Mouse (Mus musculus) ES-E14 (cell line): ENCODE data around the gene Mpv17l2. TPM values are rescaled to one million over a fixed set of nuclear protein-coding genes. Genes with fewer than 3 reads are reported as not detected.

ENCODE experiments used
- DNase-seq: peaks from one replicate; pipeline ENCODE4 v3.0.0-alpha.2; 2013; ENCODE audit warnings: low read depth, low spot score
- H3K27ac ChIP-seq: 2 replicates; pipeline ENCODE4 v1.5.1; 2012; ENCODE audit warnings: low read depth, mild to moderate bottlenecking, low read length, moderate library complexity, mixed read lengths; ENCODE audit not compliant: poor library complexity, insufficient read depth, severe bottlenecking
- H3K36me3 ChIP-seq: 2 replicates; pipeline ENCODE4 v1.6.1; 2012; ENCODE audit warnings: mild to moderate bottlenecking, low read length, moderate library complexity, mixed read lengths; ENCODE audit not compliant: control insufficient read depth, poor library complexity, insufficient read depth, severe bottlenecking
- H3K4me1 ChIP-seq, 2 experiments: fragments of 150-350 bp in 1 of 2; sonication (generic) in 1 of 2; 2 replicates each; pipeline ENCODE4 v1.6.1; 2012; ENCODE audit warnings: low read length in 2 of 2, mild to moderate bottlenecking in 1 of 2, mixed read lengths in 1 of 2; ENCODE audit not compliant: control insufficient read depth in 2 of 2, insufficient read depth in 2 of 2, poor library complexity in 1 of 2
- H3K4me3 ChIP-seq, 2 experiments: fragments of 150-350 bp in 1 of 2; sonication (generic) in 1 of 2; 2 replicates each; pipeline ENCODE4 v1.5.1; 2012; ENCODE audit warnings: low read length in 2 of 2, low read depth in 1 of 2, mild to moderate bottlenecking in 1 of 2, mixed read lengths in 1 of 2; ENCODE audit not compliant: insufficient read depth in 1 of 2, poor library complexity in 1 of 2, severe bottlenecking in 1 of 2
- H3K9ac ChIP-seq: 2 replicates; pipeline ENCODE4 v1.6.1; 2012; ENCODE audit warnings: low read depth, mild to moderate bottlenecking, low read length, mixed read lengths; ENCODE audit not compliant: poor library complexity, insufficient read depth, severe bottlenecking
- H3K9me3 ChIP-seq: fragments of 150-350 bp; sonication (generic); 2 replicates; pipeline ENCODE4 v1.6.1; 2012; ENCODE audit warnings: low read depth, mild to moderate bottlenecking, low read length; ENCODE audit not compliant: control insufficient read depth, insufficient read depth
- CHD2 ChIP-seq: IDR thresholded peaks from 2 replicates; pipeline ENCODE4 v1.6.1; 2014; ENCODE audit warnings: mild to moderate bottlenecking, low read depth, low read length, inconsistent platforms
- HCFC1 ChIP-seq: IDR thresholded peaks from 2 replicates; pipeline ENCODE4 v1.6.1; 2012; ENCODE audit warnings: low read length, inconsistent platforms, borderline replicate concordance; ENCODE audit not compliant: insufficient read depth
- MAFK ChIP-seq: IDR thresholded peaks from 2 replicates; pipeline ENCODE4 v1.6.1; 2014; ENCODE audit warnings: mild to moderate bottlenecking, low read depth, low read length, inconsistent platforms; ENCODE audit not compliant: insufficient read depth
- ZC3H11A ChIP-seq: IDR thresholded peaks from 2 replicates; pipeline ENCODE4 v1.6.1; 2012; ENCODE audit warnings: low read depth, mild to moderate bottlenecking, inconsistent platforms, low read length, borderline replicate concordance
- ZNF384 ChIP-seq: IDR thresholded peaks from 2 replicates; pipeline ENCODE4 v1.6.1; 2012; ENCODE audit warnings: low read depth, low read length, inconsistent platforms
- in situ Hi-C, 2 experiments: fragments of 600-800 bp; cut with MboI; formaldehyde crosslinking; loops; one replicate each; pipeline ENCODE4 v1.15.1; 2025; ENCODE audit warnings: low sequenced_read_pairs in 2 of 2, inconsistent platforms in 1 of 2; ENCODE audit not compliant: unreplicated experiment in 2 of 2
- total RNA-seq: library from RNA; depleted of rRNA; stranded (reverse); fragments of 300-350 nt; gene quantifications from 2 replicates; pipeline ENCODE4 v1.2.3, GENCODE M21; 2012

Mpv17l2 gene
- total RNA-seq, 1 experiment = 49.9 TPM

DNA sequence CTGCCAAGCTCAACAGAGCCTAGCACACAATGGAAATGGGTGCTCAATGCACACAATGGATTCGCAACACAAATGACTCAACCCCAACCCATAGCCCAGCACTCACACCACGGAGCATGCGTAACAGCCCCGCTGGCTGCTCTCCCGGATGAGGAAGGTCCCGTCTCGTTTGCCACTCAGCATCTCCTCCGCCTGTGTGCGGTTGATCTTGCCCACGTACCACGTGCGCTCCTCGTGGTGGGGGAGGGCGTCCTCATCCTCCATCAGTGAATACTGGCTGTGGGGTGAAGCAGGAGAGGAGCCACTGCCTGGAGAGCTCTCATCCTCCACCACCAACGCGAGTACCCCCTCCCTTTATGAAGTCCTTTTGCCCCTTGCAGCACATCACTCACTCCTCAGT lies 8.2 kb upstream of the Mpv17l2 start:
- in situ Hi-C loops = no loop called here
- Histone ChIP-seq H3K4me3 (peak overlapping the region; percentile 27 to 37), H3K27ac (no peak overlapping the region), H3K9ac (peak overlapping the region; percentile 49), H3K36me3 (peaks cover 32% of the 10 kb centered on the region; the same call in 1 of the 2 replicates), H3K4me1 (peaks cover 2 to 39% of the 10 kb centered on the region in 2 experiments; a peak in 3 of 4 replicates), H3K9me3 (no peaks in the 10 kb centered on the region)
- no peak for DNase-seq
- TF ChIP-seq HCFC1 (no peak), ZNF384 (no peak), ZC3H11A (no peak), MAFK (no peak), CHD2 (no peak)

- Histone ChIP-seq H3K4me3 (peak overlapping the region; percentile 27 to 37), H3K9ac (peak overlapping the region; percentile 49), H3K9me3 (no peaks in the 10 kb centered on the region), H3K4me1 (peaks cover 2 to 42% of the 10 kb centered on the region in 2 experiments; a peak in 3 of 4 replicates), H3K27ac (no peak overlapping the region), H3K36me3 (peaks cover 37% of the 10 kb centered on the region; the same call in 1 of the 2 replicates)
- no peak for DNase-seq
- in situ Hi-C loops = no loop called here
- TF ChIP-seq ZNF384 (no peak), HCFC1 (no peak), CHD2 (no peak), ZC3H11A (no peak), MAFK (no peak)
These were observed 7.6 kb upstream of the Mpv17l2 start for GRCm38 (mm10) chr8:70768231-70768776.

DNA sequence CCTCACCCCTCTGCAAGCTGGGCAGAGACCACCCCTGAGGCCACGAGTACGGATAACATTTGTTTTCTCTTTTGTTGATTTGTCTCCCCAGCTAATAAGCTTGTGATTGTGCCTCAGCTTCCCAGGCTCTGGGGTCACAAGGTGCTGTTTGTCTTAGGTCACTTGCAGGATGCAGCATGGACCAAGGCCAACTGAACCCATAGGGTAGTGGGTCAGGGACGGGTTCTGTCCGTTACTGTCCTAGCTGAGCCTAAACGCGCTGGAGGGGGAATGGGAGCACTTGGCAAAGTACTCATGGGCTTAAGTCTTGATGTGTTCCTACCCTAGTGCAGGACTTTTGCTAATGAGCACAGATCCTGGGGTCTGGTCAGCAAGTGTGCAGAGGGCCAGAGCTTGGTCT lies 6.8 kb upstream of the Mpv17l2 start:
- H3K9ac ChIP-seq = no peak overlapping the region
- in situ Hi-C loops = no loop called here
- no peak overlapping the region for H3K4me3 ChIP-seq
- H3K9me3 ChIP-seq = no peaks in the 10 kb centered on the region
- peaks cover 41% of the 10 kb centered on the region; the same call in 1 of the 2 replicates for H3K36me3 ChIP-seq
- H3K4me1 ChIP-seq = peaks cover 3 to 38% of the 10 kb centered on the region in 2 experiments
- TF ChIP-seq MAFK (no peak), ZC3H11A (no peak), HCFC1 (no peak), ZNF384 (no peak), CHD2 (no peak)
- no peak for DNase-seq
- H3K27ac ChIP-seq = no peak overlapping the region

DNA sequence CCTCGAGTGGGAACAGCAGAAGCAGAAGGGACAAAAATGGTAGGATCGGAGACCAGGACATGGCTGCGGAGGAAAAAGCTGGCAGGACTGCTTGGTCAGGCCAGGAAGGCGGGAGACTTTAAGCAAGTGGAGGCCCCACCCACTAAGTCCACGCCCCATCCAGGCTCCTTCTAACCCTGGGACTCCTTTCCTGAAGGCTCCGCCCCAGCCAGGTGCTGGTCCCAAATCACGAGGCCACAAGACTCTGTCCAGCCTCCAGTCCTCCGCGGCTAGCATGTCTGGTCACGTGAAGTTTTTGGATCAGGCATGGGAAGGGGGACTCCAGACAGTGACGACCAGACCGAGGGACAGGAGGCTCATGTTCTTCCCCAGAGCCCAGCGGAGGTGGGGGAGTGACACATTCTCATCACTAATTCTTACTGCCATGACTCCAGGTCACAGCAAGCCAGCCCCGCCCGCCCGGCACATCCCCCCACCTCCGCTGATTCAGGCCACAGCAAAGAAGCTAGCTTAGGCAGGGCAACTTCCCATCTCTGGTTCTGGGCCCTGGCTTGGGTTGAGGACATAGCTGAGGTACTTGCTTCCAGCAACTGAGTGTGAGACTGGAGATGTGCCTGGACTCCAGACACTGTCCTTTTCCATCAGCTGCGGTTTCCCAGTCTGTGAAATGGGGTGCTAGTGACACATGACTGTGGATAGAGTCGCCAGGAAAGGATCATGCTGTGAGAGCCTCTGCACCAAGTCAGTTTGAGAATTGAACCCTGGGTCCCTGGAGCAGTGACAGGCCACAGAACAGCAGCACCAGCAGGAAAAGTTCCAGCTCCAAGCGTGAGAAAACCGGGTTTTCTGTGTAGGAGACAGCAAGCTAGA lies 6.1 kb upstream of the Mpv17l2 start:
- in situ Hi-C loops = no loop called here
- H3K4me3 ChIP-seq = peak overlapping the region; percentile 77 to 80
- DNase-seq = peak; percentile 86
- no peak overlapping the region; the same call in 1 of the 2 replicates for H3K27ac ChIP-seq
- no peaks in the 10 kb centered on the region for H3K9me3 ChIP-seq
- peaks cover 8 to 39% of the 10 kb centered on the region in 2 experiments for H3K4me1 ChIP-seq
- peak overlapping the region; percentile 79 for H3K9ac ChIP-seq
- TF ChIP-seq CHD2 = no peak
- no peak for TF ChIP-seq MAFK
- no peak for TF ChIP-seq ZNF384
- TF ChIP-seq ZC3H11A = no peak
- no peak for TF ChIP-seq HCFC1
- peaks cover 37% of the 10 kb centered on the region; the same call in 1 of the 2 replicates for H3K36me3 ChIP-seq
